Mouse (Mus musculus) left cerebral cortex, postnatal 14 days (tissue): ENCODE measurements at regions not wholly inside any gene's neighbourhood (a gene's known extent, or its start where the extent isn't known, plus 50 kb on each side); places are given as distances from the start of the nearest gene placed in this dataset.

Experiments
- DNase-seq, 2 experiments: peaks; one replicate each; pipeline ENCODE4 v3.0.0; 2021 to 2022; ENCODE audit warnings: low spot score in 2 of 2, mixed read lengths in 1 of 2
- intact Hi-C: fragments of 180-260 bp; cut with DNase I; formaldehyde crosslinking; loops from one replicate; pipeline ENCODE4 v1.15.1; 2025

DNA sequence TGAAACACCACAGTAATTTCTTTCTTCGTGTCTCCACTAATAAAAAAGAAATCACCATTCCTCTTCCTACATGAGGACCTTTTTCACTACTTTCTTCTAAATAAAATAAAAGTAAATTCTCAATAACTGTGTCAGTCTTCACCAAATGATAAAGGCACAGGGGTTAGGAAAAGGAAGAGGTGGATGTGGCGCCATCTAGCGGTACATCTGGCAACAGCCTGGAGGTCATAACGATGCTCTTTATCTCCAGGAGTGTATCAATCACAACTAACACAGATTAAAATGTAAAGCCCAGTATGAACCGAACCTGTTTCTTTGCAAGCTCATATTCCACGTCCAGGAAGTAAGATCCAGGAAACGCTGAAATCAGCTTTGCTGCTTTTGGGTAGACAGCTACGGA lies 793.0 kb downstream of the Gm7489 start:
- intact Hi-C loops, result no loop called here
- peak in 1 of 2 experiments; percentile 37 for DNase-seq
